Mouse (Mus musculus): ENCODE measurements around the gene Baz1b.

Gene Baz1b

GRCm38 (mm10) chr5:135186621-135187348 lies at the start of gene Baz1b:
Gene Baz1b (plus strand): TSS chr5:135187264.
- peak; percentile 99 for DNase-seq (ENCODE audit: low spot score)

- no peak for DNase-seq (ENCODE audit: low spot score)
These were observed 47.2 kb upstream of the Baz1b start for GRCm38 (mm10) chr5:135139881-135140280.

- DNase-seq (ENCODE audit: low spot score), result no peak
These were observed 42.6 kb upstream of the Baz1b start for GRCm38 (mm10) chr5:135144469-135144868.

- DNase-seq (ENCODE audit: low spot score), result peak; percentile 29
These were observed 41.5 kb upstream of the Baz1b start for GRCm38 (mm10) chr5:135145532-135145931.

- no peak for DNase-seq (ENCODE audit: low spot score)
These were observed 41.1 kb upstream of the Baz1b start for GRCm38 (mm10) chr5:135145955-135146354.

GRCm38 (mm10) chr5:135148715-135149052 lies 38.4 kb upstream of the Baz1b start:
- DNase-seq (ENCODE audit: low spot score), result no peak

GRCm38 (mm10) chr5:135149053-135149819 lies 37.8 kb upstream of the Baz1b start, which contains the start of gene Tbl2:
Gene Tbl2 (plus strand): TSS chr5:135149657.
- peak; percentile 98 for DNase-seq (ENCODE audit: low spot score)

- DNase-seq (ENCODE audit: low spot score), result no peak
These were observed 37.3 kb upstream of the Baz1b start for GRCm38 (mm10) chr5:135149820-135150178.

GRCm38 (mm10) chr5:135156496-135156895 lies 30.6 kb upstream of the Baz1b start:
- no peak for DNase-seq (ENCODE audit: low spot score)

GRCm38 (mm10) chr5:135161221-135161620 lies 25.8 kb upstream of the Baz1b start:
- peak; percentile 44 for DNase-seq (ENCODE audit: low spot score)

GRCm38 (mm10) chr5:135161650-135162049 lies 25.4 kb upstream of the Baz1b start:
- no peak for DNase-seq (ENCODE audit: low spot score)

- DNase-seq (ENCODE audit: low spot score), result no peak
These were observed 24.7 kb upstream of the Baz1b start for GRCm38 (mm10) chr5:135162361-135162760.

- DNase-seq (ENCODE audit: low spot score), result no peak
These were observed 24.2 kb upstream of the Baz1b start for GRCm38 (mm10) chr5:135162821-135163220.

GRCm38 (mm10) chr5:135166909-135167308 lies 20.2 kb upstream of the Baz1b start:
- no peak for DNase-seq (ENCODE audit: low spot score)

- DNase-seq (ENCODE audit: low spot score), result no peak
These were observed 19.6 kb upstream of the Baz1b start for GRCm38 (mm10) chr5:135167469-135167868.

GRCm38 (mm10) chr5:135168063-135169062 lies 18.7 kb upstream of the Baz1b start, which contains the start of gene Bcl7b:
Gene Bcl7b (plus strand): TSS chr5:135168283.
- peak; percentile 98 for DNase-seq (ENCODE audit: low spot score)

- no peak for DNase-seq (ENCODE audit: low spot score)
These were observed 17.6 kb upstream of the Baz1b start for GRCm38 (mm10) chr5:135169479-135169878.

GRCm38 (mm10) chr5:135171688-135172220 lies 15.3 kb upstream of the Baz1b start:
- no peak for DNase-seq (ENCODE audit: low spot score)

GRCm38 (mm10) chr5:135172986-135173385 lies 14.1 kb upstream of the Baz1b start:
- no peak for DNase-seq (ENCODE audit: low spot score)

GRCm38 (mm10) chr5:135175086-135175485 lies 12.0 kb upstream of the Baz1b start:
- DNase-seq (ENCODE audit: low spot score), result no peak

- no peak for DNase-seq (ENCODE audit: low spot score)
These were observed 8.5 kb upstream of the Baz1b start for GRCm38 (mm10) chr5:135178523-135178922.

GRCm38 (mm10) chr5:135178996-135179395 lies 8.1 kb upstream of the Baz1b start:
- peak; percentile 69 for DNase-seq (ENCODE audit: low spot score)

Data from layer of hippocampus, adult 11-12 months (tissue).